Mouse (Mus musculus) right cerebral cortex, postnatal 4 days (tissue): ENCODE measurements around the gene Arf3.
"Not testable (repeated sequence)": the region's sequence is repeated elsewhere in the genome, so short reads cannot be mapped to it uniquely, and the experiment has no call there.

Experiments used
- DNase-seq: peaks from one replicate; pipeline ENCODE4 v3.0.0-alpha.2; 2022

Arf3 gene

GRCm38 (mm10) chr15:98749093-98749492 lies 13.9 kb downstream of the Arf3 start:
- no peak for DNase-seq

DNA sequence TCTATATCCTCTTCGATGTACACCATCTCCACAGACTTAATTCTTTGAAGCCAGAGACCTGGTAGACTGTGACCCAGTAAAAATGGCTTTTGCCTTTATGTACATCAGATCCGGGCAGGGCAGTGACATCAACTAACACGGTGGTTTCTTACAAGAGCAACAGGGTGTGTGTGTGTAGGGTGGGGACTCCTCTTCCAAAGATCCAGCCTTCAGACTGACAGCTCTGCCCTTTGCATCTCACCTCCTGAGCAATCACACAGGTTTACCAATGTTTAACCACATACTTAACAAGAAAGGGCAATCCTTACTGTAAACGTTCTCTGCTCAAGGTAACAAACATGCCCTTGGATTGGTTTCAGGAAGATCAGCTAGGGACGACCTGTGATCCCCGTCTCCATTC lies 15.7 kb downstream of the Arf3 start:
- no peak for DNase-seq

GRCm38 (mm10) chr15:98746344-98746965 lies 16.6 kb downstream of the Arf3 start:
- no peak for DNase-seq

DNA sequence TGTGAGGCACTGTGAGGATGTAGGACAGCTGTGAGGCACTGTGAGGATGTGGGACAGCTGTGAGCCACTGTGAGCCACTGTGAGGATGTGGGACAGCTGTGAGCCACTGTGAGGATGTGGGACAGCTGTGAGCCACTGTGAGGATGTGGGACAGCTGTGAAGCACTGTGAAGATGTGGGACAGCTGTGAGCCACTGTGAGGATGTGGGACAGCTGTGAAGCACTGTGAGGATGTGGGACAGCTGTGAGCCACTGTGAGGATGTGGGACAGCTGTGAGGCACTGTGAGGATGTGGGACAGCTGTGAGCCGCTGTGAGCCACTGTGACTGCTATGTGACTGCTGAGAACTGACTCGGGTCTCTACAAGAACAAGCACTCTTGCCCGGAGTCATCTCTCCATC lies 19.2 kb downstream of the Arf3 start:
- DNase-seq = not testable (repeated sequence)

DNA sequence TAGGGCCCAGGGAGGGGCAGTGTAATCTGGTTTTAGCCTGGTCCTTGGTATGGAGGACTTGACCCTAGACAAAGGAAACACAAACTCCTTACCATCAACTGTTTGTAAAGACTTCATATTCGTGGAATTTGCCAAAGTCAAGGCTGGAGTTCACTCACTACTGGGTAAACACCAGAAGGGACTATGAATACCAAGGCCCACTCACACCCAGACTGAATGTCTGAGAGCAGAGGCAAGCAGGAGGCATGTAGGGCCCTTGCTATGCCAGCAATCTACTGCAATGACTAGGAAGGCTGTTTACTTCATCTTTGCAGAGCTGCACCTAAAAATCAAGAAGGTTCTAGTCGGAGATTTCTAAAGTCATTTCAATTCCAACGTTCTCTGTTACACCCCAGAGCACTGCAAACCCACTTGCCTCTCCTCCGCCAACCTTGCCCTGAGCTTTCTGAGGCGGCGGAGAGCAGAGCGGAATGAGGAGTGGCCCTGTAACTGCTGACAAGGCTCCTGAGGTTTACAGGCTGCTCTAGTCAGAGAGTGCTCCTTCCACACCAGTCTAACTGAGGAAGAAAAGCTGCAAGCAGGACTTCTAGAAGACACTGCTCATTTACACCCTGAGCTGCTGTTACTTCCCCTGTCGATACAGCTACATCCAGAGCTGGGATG lies 20.1 kb downstream of the Arf3 start:
- DNase-seq = no peak

DNA sequence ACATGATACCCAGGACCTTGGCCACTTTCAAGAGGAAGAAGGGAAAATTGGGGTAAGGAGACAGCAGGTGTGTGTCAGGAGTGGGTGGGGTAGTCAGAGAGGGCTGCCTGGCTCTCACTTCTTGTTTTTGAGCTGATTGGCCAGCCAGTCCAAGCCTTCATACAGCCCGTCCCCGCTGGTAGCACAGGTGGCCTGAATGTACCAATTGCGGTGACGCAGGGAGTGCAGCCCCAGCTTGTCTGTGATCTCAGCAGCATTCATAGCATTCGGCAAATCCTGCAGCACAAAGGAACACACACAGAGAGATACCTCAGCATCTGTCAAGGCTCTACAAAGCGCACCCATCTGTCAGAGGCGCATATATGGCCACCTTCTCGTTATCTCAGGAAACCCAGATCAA lies 22.8 kb downstream of the Arf3 start:
- no peak for DNase-seq

- no peak for DNase-seq
Measured at GRCm38 (mm10) chr15:98738796-98739195, 24.2 kb downstream of the Arf3 start.

DNA sequence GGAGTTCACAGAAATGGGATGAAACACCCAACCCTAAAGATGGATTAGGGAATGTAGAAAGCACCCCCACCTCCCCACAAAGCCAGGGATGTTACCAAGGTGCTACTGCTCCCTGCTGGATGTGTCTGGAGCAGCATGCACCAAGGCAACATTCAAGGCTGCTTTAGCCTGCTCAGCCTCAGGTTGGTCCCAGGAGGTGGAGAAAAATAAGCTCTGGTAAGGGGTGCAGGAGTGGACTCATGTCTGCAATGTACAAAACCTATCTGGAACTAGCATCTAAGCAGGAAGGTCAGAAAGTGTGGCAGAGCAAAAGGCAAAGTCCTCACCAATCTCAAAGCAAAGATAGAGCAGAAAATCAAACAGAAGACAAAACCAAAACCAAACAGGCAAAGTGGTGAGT lies 25.1 kb downstream of the Arf3 start:
- peak; percentile 63 for DNase-seq

- DNase-seq = no peak
Measured at GRCm38 (mm10) chr15:98736521-98736920, 26.5 kb downstream of the Arf3 start.

- DNase-seq = no peak
Measured at GRCm38 (mm10) chr15:98733976-98734566, 28.9 kb downstream of the Arf3 start.

DNA sequence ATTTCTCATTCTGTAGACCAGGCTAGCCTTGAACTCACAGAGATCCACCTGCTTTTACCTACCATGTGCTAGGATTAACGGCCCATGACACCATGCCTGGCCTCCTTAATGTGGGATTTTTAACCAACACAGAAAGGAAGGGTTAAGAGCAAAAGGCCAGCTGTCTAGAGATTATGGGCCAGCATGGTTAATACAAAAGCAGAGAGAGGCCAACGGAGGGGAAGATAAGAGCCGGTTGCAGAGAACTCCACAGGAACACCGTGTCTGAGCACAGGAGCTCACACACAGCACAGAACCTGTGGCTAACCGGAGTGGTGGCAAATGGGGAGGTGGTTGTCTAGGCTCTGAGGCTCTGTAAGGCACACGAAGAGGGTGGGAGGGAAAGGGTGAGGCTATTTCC lies 29.6 kb downstream of the Arf3 start:
- DNase-seq = no peak

DNA sequence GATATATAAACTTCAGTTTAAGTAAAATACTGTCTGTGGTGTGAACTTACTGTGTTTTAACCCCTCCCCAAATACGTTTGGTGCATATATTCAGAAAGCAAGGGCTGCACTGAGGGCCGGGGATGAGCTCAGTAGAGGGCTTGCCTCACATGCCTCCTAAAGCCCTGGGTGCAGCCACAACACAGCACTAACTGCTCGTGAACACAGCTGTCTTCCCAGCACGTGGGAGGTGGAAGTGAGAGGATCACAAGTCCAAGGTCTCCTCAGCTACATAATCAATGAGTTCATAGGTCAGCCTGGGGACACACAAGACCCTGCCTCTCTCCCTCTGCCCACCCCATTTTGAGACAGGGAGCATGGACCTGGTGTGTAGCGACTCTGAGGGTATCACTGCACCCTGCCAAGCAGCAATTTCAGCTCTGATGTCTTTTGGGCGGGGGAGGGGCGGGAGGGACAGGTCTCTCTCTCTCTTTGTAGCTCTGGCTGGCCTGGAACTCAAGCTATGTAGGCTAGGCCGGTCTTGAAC lies 30.9 kb downstream of the Arf3 start:
- DNase-seq = no peak

DNA sequence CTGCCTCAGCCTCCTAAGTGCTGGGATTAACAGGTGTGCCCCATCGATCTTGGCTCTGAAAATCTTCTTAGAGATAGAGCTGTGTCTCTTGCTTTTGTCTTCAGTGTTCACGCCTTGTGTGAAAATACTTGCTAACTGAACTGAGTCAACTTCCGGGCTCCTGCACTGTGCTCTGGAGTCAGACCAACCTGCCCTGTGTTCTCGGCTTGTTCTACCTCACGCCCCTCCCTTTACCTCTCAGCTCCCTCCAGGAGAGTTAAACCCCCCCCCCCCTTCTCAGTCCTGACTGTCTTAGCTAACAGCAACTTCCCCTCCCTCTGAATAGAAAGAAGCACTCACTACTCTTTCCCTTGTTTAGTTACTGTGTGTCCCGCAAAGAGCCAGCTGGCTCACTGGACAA lies 32.2 kb downstream of the Arf3 start:
- no peak for DNase-seq

DNA sequence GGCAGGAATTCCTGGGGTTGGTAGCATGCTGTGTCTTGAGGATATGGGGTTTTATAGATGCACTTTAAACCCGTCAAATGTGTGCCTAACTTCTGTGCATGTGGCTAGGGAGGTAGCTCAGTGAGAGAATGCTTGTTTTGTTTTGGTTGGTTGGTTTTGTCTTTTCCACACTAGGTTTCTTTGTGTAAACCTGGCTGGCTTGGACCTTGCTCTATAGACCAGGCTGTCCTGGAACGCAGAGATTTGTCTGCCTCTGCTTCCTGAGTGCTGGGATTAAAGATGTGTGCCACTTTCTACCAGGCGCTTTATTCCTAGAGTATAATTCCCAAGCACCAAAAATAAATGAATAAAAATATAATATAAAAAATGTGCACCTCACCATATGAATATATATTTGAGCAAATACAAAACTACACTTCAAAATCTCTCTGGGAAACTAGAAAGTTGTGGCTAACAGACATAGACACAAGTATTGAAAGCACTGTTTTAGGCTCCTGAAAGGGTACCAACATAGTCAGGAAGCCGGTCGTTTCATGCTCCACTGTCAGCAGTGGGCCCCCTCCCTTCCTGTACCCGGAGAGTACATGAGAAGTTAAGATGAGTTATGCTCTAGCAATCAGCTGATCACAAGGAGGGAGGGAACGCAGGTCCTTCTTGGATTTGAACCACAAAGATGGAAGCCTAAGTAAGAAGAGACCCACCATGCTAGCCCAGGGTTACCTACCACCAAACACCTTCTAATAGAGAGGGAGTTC lies 33.0 kb downstream of the Arf3 start:
- DNase-seq = no peak

GRCm38 (mm10) chr15:98728366-98728765 lies 34.6 kb downstream of the Arf3 start:
- no peak for DNase-seq

GRCm38 (mm10) chr15:98727443-98728321 lies 35.3 kb downstream of the Arf3 start, which contains the start of gene Fkbp11:
Gene Fkbp11, minus strand, starts transcription at chr15:98728198.
- peak; percentile 50 for DNase-seq

DNA sequence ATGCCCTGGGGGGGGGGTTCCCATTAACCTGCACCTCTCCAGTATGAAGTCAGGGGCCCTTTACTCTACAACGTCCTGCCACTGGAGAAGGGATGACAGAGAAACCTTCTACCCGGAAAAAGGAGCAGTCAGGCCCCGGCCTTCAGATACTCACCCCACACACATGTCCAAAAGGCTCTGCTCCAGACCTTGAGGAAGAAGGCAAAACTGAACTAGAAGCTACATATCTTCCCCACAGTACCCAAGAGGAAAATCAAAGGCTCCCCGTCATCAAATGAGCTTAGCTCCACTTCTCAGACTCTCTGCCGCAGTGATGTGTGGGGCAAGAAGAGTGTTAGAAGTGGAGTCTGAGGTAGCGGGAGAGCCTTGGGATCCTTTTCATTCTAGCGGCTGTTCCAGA lies 36.3 kb downstream of the Arf3 start:
- no peak for DNase-seq

- no peak for DNase-seq
Measured at GRCm38 (mm10) chr15:98726079-98726478, 36.9 kb downstream of the Arf3 start.

- DNase-seq = peak; percentile 20
Measured at GRCm38 (mm10) chr15:98724441-98724840, 38.6 kb downstream of the Arf3 start.

GRCm38 (mm10) chr15:98722854-98723253 lies 40.2 kb downstream of the Arf3 start:
- no peak for DNase-seq

GRCm38 (mm10) chr15:98722191-98722590 lies 40.8 kb downstream of the Arf3 start:
- DNase-seq = no peak

- DNase-seq = no peak
Measured at GRCm38 (mm10) chr15:98717301-98717700, 45.7 kb downstream of the Arf3 start.
